9 mouse cellular contexts compared by ENCODE assay signal in genomic region chr11:34275941-34276340, GRCm38 (mm10). TPM values are rescaled to one million over a fixed set of nuclear protein-coding genes. Genes with fewer than 3 reads are reported as not detected.
DNase-seq lines count a peak whose midpoint lies in the region; ATAC-seq lines count a peak whose summit lies in the region.
"Had no signal": no experiment of that assay in that cellular context is flagged by ENCODE, and none has a peak within 500 bp of the region (broad histone marks: within the 10 kb centered on the region; RNA-seq: fewer than 3 reads in every experiment).

No protein-coding gene starts in this region.

- H3K9me3 ChIP-seq in liver, embryonic 11.5 days (ENCODE audit: control insufficient read depth, low read length) = no peaks in the 10 kb centered on the region

- H3K4me3 ChIP-seq in liver, embryonic 11.5 days (ENCODE audit: low read depth, low read length) = no peak overlapping the region

- no peak overlapping the region for H3K4me2 ChIP-seq in liver, embryonic 11.5 days

- no peaks in the 10 kb centered on the region for H3K4me1 ChIP-seq in liver, embryonic 11.5 days (replicated peaks; ENCODE audit: control insufficient read depth, insufficient read depth, low read length)

- 47% methylated on average over 2 of the region's 2 CpGs for WGBS in liver, embryonic 11.5 days

- H3K27ac ChIP-seq in liver, embryonic 11.5 days (ENCODE audit: low read depth, low read length) = no peak overlapping the region

- peak; percentile 8 for DNase-seq in adrenal gland, adult 2 months
- no peak for DNase-seq in adrenal gland, adult 8-10 months
- DNase-seq in liver (peak; percentile 10), ZHBTc4 (ENCODE audit: low read depth, low spot score) (peak; percentile 40)
- DNase-seq in liver, embryonic 11.5 days (ENCODE audit: low spot score) = no peak
- no peak for DNase-seq in spleen, adult 18-20 months
- no peak for DNase-seq in urinary bladder, adult 2 months (ENCODE audit: low spot score)

- no peak for ATAC-seq in liver, embryonic 11.5 days (replicated peaks; ENCODE audit: low FRiP score)
- ATAC-seq in megakaryocyte progenitor cell, adult 5-6 weeks (replicated peaks; ENCODE audit: poor library complexity) = peak; percentile 81

- H3K9ac ChIP-seq in liver, embryonic 11.5 days (ENCODE audit: low read depth, low read length) = no peak overlapping the region

- no peaks in the 10 kb centered on the region for H3K27me3 ChIP-seq in liver, embryonic 11.5 days (replicated peaks; ENCODE audit: control insufficient read depth, insufficient read depth, low read length)

- no peaks in the 10 kb centered on the region for H3K36me3 ChIP-seq in liver, embryonic 11.5 days (ENCODE audit: control insufficient read depth, insufficient read depth, low read length)

RNA-seq across cellular contexts. Expression of gene Fam196b, which starts 38.7 kb away (rescaled TPM):
- under 1 TPM in 1 of 2 experiments, not detected in 1; 0.17 TPM for total RNA-seq in adrenal gland, adult 2 months (2021)
- 0.02 and 0.04 TPM in 2 replicates for polyA plus RNA-seq in adrenal gland, adult 2 months (2012; rRNA removed)
- under 1 TPM in 2 of 4 experiments, not detected in 2; 0.06 to 0.11 TPM for total RNA-seq in adrenal gland, adult 8-10 months (2022)
- polyA plus RNA-seq in liver, embryonic 11.5 days (2014; fragmentation: Nextera tagmentation; extraction: Ambion mirVana) = 0.25 and 0.27 TPM in 2 replicates
- not detected in 2 replicates for total RNA-seq in megakaryocyte progenitor cell, adult 5-6 weeks (2015)
- 0.07 TPM in 1 of 2 replicates, not detected in the other for total RNA-seq in megakaryocyte progenitor cell, adult 5-6 weeks (2017)
- polyA plus RNA-seq in urinary bladder, adult 2 months (2012; rRNA removed) = 0.59 and 0.63 TPM in 2 replicates
- polyA plus RNA-seq: C2C12 had no signal

Comparison
In these comparisons a context has a peak if more than half of its experiments do, and no peak if none do; other contexts are left out.
1. DNase-seq: peak in adrenal gland, adult 2 months (single experiment), liver (single experiment) and ZHBTc4 (single experiment); none in adrenal gland, adult 8-10 months (single experiment), liver, embryonic 11.5 days (single experiment), spleen, adult 18-20 months (0 of 2) and urinary bladder, adult 2 months (single experiment).